Mouse (Mus musculus) lung, adult 2 months (tissue): ENCODE measurements around the gene Ttll1.

Experiments
- CTCF ChIP-seq: fragments of 200-500 bp; IDR thresholded peaks from 2 replicates; pipeline ENCODE4 v1.5.1; 2011; ENCODE audit warnings: mild to moderate bottlenecking, low read length, control low read depth; ENCODE audit not compliant: insufficient read depth
- POLR2A ChIP-seq: fragments of 200-500 bp; IDR thresholded peaks from 2 replicates; pipeline ENCODE4 v1.6.1; 2011; ENCODE audit warnings: low read depth, mild to moderate bottlenecking, control low read depth, low read length, borderline replicate concordance; ENCODE audit errors: extremely low read depth

GRCm38 (mm10) chr15:83520861-83521382 lies 10.2 kb upstream of the Ttll1 start:
- no peak for TF ChIP-seq POLR2A
- no peak for TF ChIP-seq CTCF
